Mouse (Mus musculus): Measurements from ENCODE around the gene Sec1. TPM values are rescaled to one million over a fixed set of nuclear protein-coding genes. Genes with fewer than 3 reads are reported as not detected.
"Not testable (repeated sequence)": the region's sequence is repeated elsewhere in the genome, so short reads cannot be mapped to it uniquely, and the experiment has no call there.

The Sec1 gene
- polyA plus RNA-seq, 1 experiment: not detected

GRCm38 (mm10) chr7:45678513-45678912 is 15.7 kb downstream of the Sec1 start:
- H3K36me3 ChIP-seq (ENCODE audit: control insufficient read depth): no peaks in the 10 kb centered on the region
- H3K9me3 ChIP-seq (ENCODE audit: control insufficient read depth, low read length): no peaks in the 10 kb centered on the region
- no peak overlapping the region for H3K4me3 ChIP-seq (replicated peaks)
- no peaks in the 10 kb centered on the region for H3K27me3 ChIP-seq (ENCODE audit: control insufficient read depth)
- TF ChIP-seq TAL1 (IDR thresholded peaks at IDR 0.05; ENCODE audit: low read length) (no peak), GATA1 (IDR thresholded peaks at IDR 0.05; ENCODE audit: low read length) (no peak)
- H3K4me1 ChIP-seq (ENCODE audit: control insufficient read depth): peaks cover 10% of the 10 kb centered on the region

GRCm38 (mm10) chr7:45677627-45678295 is 16.4 kb downstream of the Sec1 start:
- Histone ChIP-seq H3K27me3 (ENCODE audit: control insufficient read depth) (no peaks in the 10 kb centered on the region), H3K4me1 (ENCODE audit: control insufficient read depth) (peaks cover 8% of the 10 kb centered on the region), H3K4me3 (replicated peaks) (no peak overlapping the region)

GRCm38 (mm10) chr7:45668921-45669320 is 25.3 kb downstream of the Sec1 start:
- Histone ChIP-seq H3K9me3 (ENCODE audit: control insufficient read depth, low read length) (peaks cover 6% of the 10 kb centered on the region), H3K4me1 (ENCODE audit: control insufficient read depth) (no peaks in the 10 kb centered on the region), H3K36me3 (ENCODE audit: control insufficient read depth) (no peaks in the 10 kb centered on the region), H3K4me3 (replicated peaks) (no peak overlapping the region), H3K27me3 (ENCODE audit: control insufficient read depth) (peaks cover 4% of the 10 kb centered on the region; the same call in 1 of the 2 replicates)
- TF ChIP-seq GATA1 (IDR thresholded peaks at IDR 0.05; ENCODE audit: low read length): no peak
- TF ChIP-seq TAL1 (IDR thresholded peaks at IDR 0.05; ENCODE audit: low read length): no peak

More at GRCm38 (mm10) chr7:45677627-45678295, 16.4 kb downstream of the Sec1 start:
- H3K9me3 ChIP-seq (ENCODE audit: control insufficient read depth, low read length): no peaks in the 10 kb centered on the region
- TF ChIP-seq TAL1 (IDR thresholded peaks at IDR 0.05; ENCODE audit: low read length) (no peak), GATA1 (IDR thresholded peaks at IDR 0.05; ENCODE audit: low read length) (no peak)
- H3K36me3 ChIP-seq (ENCODE audit: control insufficient read depth): no peaks in the 10 kb centered on the region

GRCm38 (mm10) chr7:45667761-45668160 is 26.4 kb downstream of the Sec1 start:
- TF ChIP-seq GATA1 (IDR thresholded peaks at IDR 0.05; ENCODE audit: low read length): no peak
- no peak for TF ChIP-seq TAL1 (IDR thresholded peaks at IDR 0.05; ENCODE audit: low read length)
- H3K36me3 ChIP-seq (ENCODE audit: control insufficient read depth): no peaks in the 10 kb centered on the region
- H3K9me3 ChIP-seq (ENCODE audit: control insufficient read depth, low read length): peaks cover 6% of the 10 kb centered on the region

GRCm38 (mm10) chr7:45666161-45666560 is 28.0 kb downstream of the Sec1 start, which contains the start of gene Fut2:
Fut2 (minus strand) TSS chr7:45666394.
- TF ChIP-seq TAL1 (IDR thresholded peaks at IDR 0.05; ENCODE audit: low read length) (no peak), GATA1 (IDR thresholded peaks at IDR 0.05; ENCODE audit: low read length) (no peak)
- H3K27me3 ChIP-seq (ENCODE audit: control insufficient read depth): peaks cover 4% of the 10 kb centered on the region; the same call in 1 of the 2 replicates

More at GRCm38 (mm10) chr7:45667761-45668160, 26.4 kb downstream of the Sec1 start:
- Histone ChIP-seq H3K27me3 (ENCODE audit: control insufficient read depth) (peaks cover 4% of the 10 kb centered on the region; the same call in 1 of the 2 replicates), H3K4me1 (ENCODE audit: control insufficient read depth) (no peaks in the 10 kb centered on the region), H3K4me3 (replicated peaks) (no peak overlapping the region)

GRCm38 (mm10) chr7:45665303-45666138 is 28.7 kb downstream of the Sec1 start:
- H3K9me3 ChIP-seq (ENCODE audit: control insufficient read depth, low read length): peaks cover 6% of the 10 kb centered on the region
- no peak overlapping the region for H3K4me3 ChIP-seq (replicated peaks)
- peaks cover 4% of the 10 kb centered on the region; the same call in 1 of the 2 replicates for H3K27me3 ChIP-seq (ENCODE audit: control insufficient read depth)
- H3K36me3 ChIP-seq (ENCODE audit: control insufficient read depth): no peaks in the 10 kb centered on the region
- TF ChIP-seq TAL1 (IDR thresholded peaks at IDR 0.05; ENCODE audit: low read length) (no peak), GATA1 (IDR thresholded peaks at IDR 0.05; ENCODE audit: low read length) (no peak)
- no peaks in the 10 kb centered on the region for H3K4me1 ChIP-seq (ENCODE audit: control insufficient read depth)

More at GRCm38 (mm10) chr7:45666161-45666560, 28.0 kb downstream of the Sec1 start, which contains the start of gene Fut2:
- no peaks in the 10 kb centered on the region for H3K4me1 ChIP-seq (ENCODE audit: control insufficient read depth)
- H3K36me3 ChIP-seq (ENCODE audit: control insufficient read depth): no peaks in the 10 kb centered on the region
- H3K4me3 ChIP-seq (replicated peaks): no peak within 1 kb of the TSS
- peaks cover 6% of the 10 kb centered on the region for H3K9me3 ChIP-seq (ENCODE audit: control insufficient read depth, low read length)

- not testable (repeated sequence) for H3K27me3 ChIP-seq (ENCODE audit: control insufficient read depth); H3K4me1 ChIP-seq (ENCODE audit: control insufficient read depth); H3K4me3 ChIP-seq (replicated peaks); H3K36me3 ChIP-seq (ENCODE audit: control insufficient read depth); H3K9me3 ChIP-seq (ENCODE audit: control insufficient read depth, low read length)
These were observed 32.5 kb downstream of the Sec1 start for GRCm38 (mm10) chr7:45661702-45662101.

- TF ChIP-seq GATA1 (IDR thresholded peaks at IDR 0.05; ENCODE audit: low read length) (no peak), TAL1 (IDR thresholded peaks at IDR 0.05; ENCODE audit: low read length) (no peak)
- H3K4me3 ChIP-seq (replicated peaks): no peak overlapping the region
- no peaks in the 10 kb centered on the region for H3K4me1 ChIP-seq (ENCODE audit: control insufficient read depth)
- no peaks in the 10 kb centered on the region for H3K9me3 ChIP-seq (ENCODE audit: control insufficient read depth, low read length)
- peaks cover 4% of the 10 kb centered on the region; the same call in 1 of the 2 replicates for H3K27me3 ChIP-seq (ENCODE audit: control insufficient read depth)
- H3K36me3 ChIP-seq (ENCODE audit: control insufficient read depth): no peaks in the 10 kb centered on the region
These were observed 33.3 kb downstream of the Sec1 start for GRCm38 (mm10) chr7:45660746-45661478.
